Mouse (Mus musculus) cortical plate, adult 2 months (tissue): Measurements from ENCODE around the gene Rasgrp3.

ENCODE experiments used
- CTCF ChIP-seq: fragments of 200-500 bp; IDR thresholded peaks from 2 replicates; pipeline ENCODE4 v1.5.1; 2011; ENCODE audit warnings: mild to moderate bottlenecking, control low read depth, low read length; ENCODE audit not compliant: insufficient read depth; ENCODE audit errors: extremely low read depth
- POLR2A ChIP-seq: fragments of 200-500 bp; IDR thresholded peaks from 2 replicates; pipeline ENCODE4 v1.6.1; 2011; ENCODE audit warnings: mild to moderate bottlenecking, low read length, control low read depth; ENCODE audit not compliant: insufficient read depth; ENCODE audit errors: extremely low read depth

DNA sequence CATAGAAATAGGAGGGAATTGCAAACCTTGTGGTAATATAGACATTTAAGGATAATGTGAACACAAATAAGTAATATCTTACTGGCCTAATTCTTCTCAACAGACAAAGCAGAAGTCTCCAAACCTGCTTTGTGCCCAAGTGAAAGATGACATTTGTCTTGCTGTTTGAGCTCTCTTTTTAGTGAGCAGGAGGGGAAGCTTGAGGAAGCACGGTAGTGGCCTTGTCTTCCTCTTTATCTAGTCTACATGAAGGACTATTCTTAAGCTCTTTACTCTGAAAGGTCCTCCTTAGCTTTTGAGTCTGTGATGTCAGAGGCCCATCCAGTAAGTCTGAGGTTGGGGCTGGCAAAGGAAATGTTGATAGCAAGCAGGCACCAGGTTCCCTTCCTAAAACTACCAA is 43.1 kb downstream of the Rasgrp3 start:
- TF ChIP-seq POLR2A (no peak), CTCF (no peak)
